Mouse (Mus musculus) heart, adult 2 months (tissue): ENCODE results near the gene Sec24d. TPM values are rescaled to one million over a fixed set of nuclear protein-coding genes. Genes with fewer than 3 reads are reported as not detected.
A peak's percentile ranks its signal among the peaks of the same experiment; 100 is the strongest.

Experiments
- DNase-seq, 2 experiments: peaks; one replicate each; pipeline ENCODE4 v3.0.0; 2021
- H3K27ac ChIP-seq: fragments of 200-600 bp; 2 replicates; pipeline ENCODE4 v1.8.1; 2022
- H3K27me3 ChIP-seq: fragments of 200-500 bp; 2 replicates; pipeline ENCODE4 v1.6.1; 2012; ENCODE audit warnings: mild to moderate bottlenecking, low read length, inconsistent platforms, mixed read lengths; ENCODE audit not compliant: control insufficient read depth, insufficient read depth
- H3K36me3 ChIP-seq: fragments of 200-500 bp; 2 replicates; pipeline ENCODE4 v1.6.1; 2012; ENCODE audit warnings: low read length, inconsistent platforms; ENCODE audit not compliant: control insufficient read depth, insufficient read depth
- H3K4me1 ChIP-seq: fragments of 200-500 bp; 2 replicates; pipeline ENCODE4 v1.6.1; 2011; ENCODE audit warnings: low read length; ENCODE audit not compliant: control insufficient read depth, insufficient read depth
- H3K4me3 ChIP-seq: fragments of 200-600 bp; 2 replicates; pipeline ENCODE4 v1.8.1; 2022
- H3K79me2 ChIP-seq: fragments of 200-500 bp; replicated peaks from 2 replicates; pipeline ENCODE4 v1.6.1; 2012; ENCODE audit warnings: mild to moderate bottlenecking, inconsistent platforms, low read length, moderate library complexity, mixed read lengths; ENCODE audit not compliant: control insufficient read depth, insufficient read depth
- H3K9ac ChIP-seq: fragments of 200-500 bp; 2 replicates; pipeline ENCODE4 v1.6.1; 2012; ENCODE audit warnings: low read depth, mild to moderate bottlenecking, control low read depth, inconsistent platforms, low read length, mixed read lengths
- CTCF ChIP-seq: fragments of 200-600 bp; IDR thresholded peaks from 2 replicates; pipeline ENCODE4 v1.8.1; 2022; ENCODE audit warnings: antibody characterized with exemption, mild to moderate bottlenecking, moderate library complexity
- EP300 ChIP-seq: fragments of 200-500 bp; IDR thresholded peaks from 2 replicates; pipeline ENCODE4 v1.6.1; 2011; ENCODE audit warnings: low read depth, low read length, control low read depth; ENCODE audit not compliant: insufficient read depth
- POLR2A ChIP-seq: fragments of 200-500 bp; IDR thresholded peaks from 2 replicates; pipeline ENCODE4 v1.6.1; 2011; ENCODE audit warnings: mild to moderate bottlenecking, low read depth, low read length, control low read depth; ENCODE audit not compliant: insufficient read depth
- WGBS: fragments of 180-500 bp; shearing (Covaris S2); methylation state at CpG from one replicate; pipeline ENCODE4 v1.1.7; 2018; 5-methylcytosine and 5-hydroxymethylcytosine counted together
- intact Hi-C: fragments of 180-260 bp; cut with DNase I; formaldehyde crosslinking; loops from one replicate; pipeline ENCODE4 v1.15.1; 2025
- polyA plus RNA-seq: library from polyadenylated mRNA; depleted of rRNA; stranded (reverse); fragments of >200 nt; gene quantifications from 2 replicates; pipeline ENCODE4 v1.2.3, GENCODE M21; 2012
- total RNA-seq, 2 experiments: library from RNA; stranded (reverse); gene quantifications; 2 replicates each; pipeline ENCODE4 v1.2.3; 2021

The Sec24d gene
- total and polyA plus RNA-seq, 3 experiments, result 32.9 to 35.9 (median 32.9) TPM

- no peak for DNase-seq
- Histone ChIP-seq H3K4me3 (peak overlapping the region; percentile 63), H3K27me3 (no peaks in the 10 kb centered on the region), H3K9ac (peak overlapping the region; percentile 90), H3K4me1 (peaks cover 13% of the 10 kb centered on the region), H3K36me3 (peaks cover 3% of the 10 kb centered on the region; the same call in 1 of the 2 replicates), H3K79me2 (no peaks in the 10 kb centered on the region), H3K27ac (peak overlapping the region; percentile 89)
- WGBS, result 39% methylated on average over 7 of the region's 7 CpGs
- no peak for TF ChIP-seq POLR2A
- no peak for TF ChIP-seq EP300
- no peak for TF ChIP-seq CTCF
- intact Hi-C loops, result loop anchor here (2.0 kb wide), 1 partner anchor 117 kb away; no protein-coding TSS in a partner anchor
Observed at GRCm38 (mm10) chr3:123235495-123235894, 31.8 kb upstream of the Sec24d start.

- Histone ChIP-seq H3K4me1 (peaks cover 13% of the 10 kb centered on the region), H3K27ac (peak within 1 kb of the TSS; percentile 89), H3K27me3 (no peaks in the 10 kb centered on the region), H3K4me3 (peak within 1 kb of the TSS; percentile 63), H3K79me2 (no peaks in the 10 kb centered on the region), H3K9ac (peak within 1 kb of the TSS; percentile 90), H3K36me3 (peaks cover 3% of the 10 kb centered on the region; the same call in 1 of the 2 replicates)
- TF ChIP-seq POLR2A (peak; percentile 85), EP300 (no peak)
- peak; percentile 84 to 85 for DNase-seq
- 2% methylated on average over 20 of the region's 20 CpGs for WGBS
- intact Hi-C loops, result loop anchor here (2.0 kb wide), 2 partner anchors 31 to 117 kb away; partner anchors contain the start of gene Sec24d
Observed at GRCm38 (mm10) chr3:123235921-123236320, 31.3 kb upstream of the Sec24d start, which contains the start of gene Synpo2. TSS of gene Synpo2 (minus strand) at chr3:123236149.

GRCm38 (mm10) chr3:123237039-123237438, 30.2 kb upstream of the Sec24d start:
- TF ChIP-seq CTCF (no peak), EP300 (no peak), POLR2A (no peak)
- H3K4me1 ChIP-seq, result peaks cover 13% of the 10 kb centered on the region
- no peak overlapping the region for H3K4me3 ChIP-seq
- no peaks in the 10 kb centered on the region for H3K79me2 ChIP-seq
- intact Hi-C loops, result loop anchor here (2.0 kb wide), 1 partner anchor 30 kb away; the partner anchor contains the start of gene Sec24d
- DNase-seq, result peak in 1 of 2 experiments; percentile 25
- peaks cover 3% of the 10 kb centered on the region; the same call in 1 of the 2 replicates for H3K36me3 ChIP-seq
- H3K9ac ChIP-seq, result no peak overlapping the region
- no peaks in the 10 kb centered on the region for H3K27me3 ChIP-seq
- H3K27ac ChIP-seq, result peak overlapping the region; percentile 89
- 32% methylated on average over 7 of the region's 7 CpGs for WGBS

- Histone ChIP-seq H3K9ac (no peak overlapping the region), H3K4me3 (no peak overlapping the region), H3K36me3 (peaks cover 3% of the 10 kb centered on the region; the same call in 1 of the 2 replicates), H3K4me1 (peaks cover 13% of the 10 kb centered on the region), H3K79me2 (no peaks in the 10 kb centered on the region), H3K27me3 (no peaks in the 10 kb centered on the region), H3K27ac (no peak overlapping the region)
- no peak for DNase-seq
- TF ChIP-seq EP300 (no peak), CTCF (no peak), POLR2A (no peak)
- intact Hi-C loops, result loop anchor here (2.0 kb wide), 1 partner anchor 29 kb away; the partner anchor contains the start of gene Sec24d
Observed at GRCm38 (mm10) chr3:123237446-123237845, 29.8 kb upstream of the Sec24d start.

- WGBS, result 13% methylated on average over 5 of the region's 5 CpGs
Observed at GRCm38 (mm10) chr3:123244376-123244775, 22.9 kb upstream of the Sec24d start.

GRCm38 (mm10) chr3:123245646-123246045, 21.6 kb upstream of the Sec24d start:
- H3K27me3 ChIP-seq, result no peaks in the 10 kb centered on the region
- H3K27ac ChIP-seq, result no peak overlapping the region
- no peaks in the 10 kb centered on the region for H3K79me2 ChIP-seq
- no peak overlapping the region for H3K9ac ChIP-seq
- no peak for DNase-seq
- intact Hi-C loops, result no loop called here
- 60% methylated on average over 4 of the region's 4 CpGs for WGBS
- no peaks in the 10 kb centered on the region for H3K36me3 ChIP-seq
- TF ChIP-seq EP300, result no peak
- no peak for TF ChIP-seq POLR2A
- TF ChIP-seq CTCF, result no peak
- no peak overlapping the region for H3K4me3 ChIP-seq
- H3K4me1 ChIP-seq, result peaks cover 2% of the 10 kb centered on the region; the same call in 1 of the 2 replicates

More at GRCm38 (mm10) chr3:123244376-123244775, 22.9 kb upstream of the Sec24d start:
- Histone ChIP-seq H3K36me3 (no peaks in the 10 kb centered on the region), H3K9ac (no peak overlapping the region), H3K27me3 (no peaks in the 10 kb centered on the region), H3K4me3 (no peak overlapping the region), H3K4me1 (peaks cover 2% of the 10 kb centered on the region; the same call in 1 of the 2 replicates), H3K27ac (peak overlapping the region; percentile 40), H3K79me2 (no peaks in the 10 kb centered on the region)
- intact Hi-C loops, result no loop called here
- DNase-seq, result peak; percentile 44 to 64
- TF ChIP-seq CTCF (no peak), EP300 (no peak), POLR2A (no peak)
